Mouse (Mus musculus) hindbrain, embryonic 15.5 days (tissue): ENCODE results near the gene Prpf19. TPM values are rescaled to one million over a fixed set of nuclear protein-coding genes. Genes with fewer than 3 reads are reported as not detected.

Source experiments
- ATAC-seq: fragments of 200-750 bp; cut with Nextera tagmentation; 2 replicates; pipeline ENCODE4 v1.8.0; 2017; ENCODE audit warnings: low read depth, moderate number of reproducible peaks, moderate TSS enrichment; ENCODE audit not compliant: low FRiP score
- H3K27ac ChIP-seq: fragments of 300-500 bp; sonication (generic); replicated peaks from 2 replicates; pipeline ENCODE4 v1.5.1; 2015; ENCODE audit warnings: mild to moderate bottlenecking, inconsistent platforms
- H3K27me3 ChIP-seq: fragments of 300-500 bp; sonication (generic); 2 replicates; pipeline ENCODE4 v1.6.1; 2015; ENCODE audit warnings: control low read depth, inconsistent platforms
- H3K36me3 ChIP-seq: fragments of 300-500 bp; sonication (generic); 2 replicates; pipeline ENCODE4 v1.6.1; 2015; ENCODE audit warnings: control low read depth, inconsistent platforms
- H3K4me1 ChIP-seq: fragments of 300-500 bp; sonication (generic); replicated peaks from 2 replicates; pipeline ENCODE4 v1.6.1; 2015; ENCODE audit warnings: control low read depth, inconsistent platforms
- H3K4me2 ChIP-seq: fragments of 300-500 bp; sonication (generic); 2 replicates; pipeline ENCODE4 v1.6.1; 2015; ENCODE audit warnings: moderate library complexity, mild to moderate bottlenecking, inconsistent platforms
- H3K4me3 ChIP-seq: fragments of 300-500 bp; sonication (generic); 2 replicates; pipeline ENCODE4 v1.5.1; 2015; ENCODE audit warnings: mild to moderate bottlenecking, inconsistent platforms
- H3K9ac ChIP-seq: fragments of 300-500 bp; sonication (generic); 2 replicates; pipeline ENCODE4 v1.6.1; 2015; ENCODE audit warnings: inconsistent platforms
- H3K9me3 ChIP-seq: fragments of 300-500 bp; sonication (generic); 2 replicates; pipeline ENCODE4 v1.6.1; 2016; ENCODE audit warnings: control low read depth, inconsistent platforms
- WGBS: fragments of 180-500 bp; shearing (Covaris S2); methylation state at CpG from one replicate; pipeline ENCODE4 v1.1.7; 2015; 5-methylcytosine and 5-hydroxymethylcytosine counted together
- polyA plus RNA-seq: library from polyadenylated mRNA; unstranded; fragments of >200 nt; fragmentation: Nextera tagmentation; extraction: Ambion mirVana; gene quantifications from 2 replicates; pipeline ENCODE4 v1.2.1, GENCODE M21; 2015

Prpf19 gene
- polyA plus RNA-seq, 1 experiment from 2014 or later = 43.3 TPM

- Histone ChIP-seq H3K27ac (no peak overlapping the region), H3K4me2 (no peak overlapping the region), H3K36me3 (no peaks in the 10 kb centered on the region), H3K9ac (no peak overlapping the region), H3K9me3 (no peaks in the 10 kb centered on the region), H3K4me1 (0 out of 2 replicates have a peak, but pooled peaks cover 4% of the 10 kb centered on the region), H3K4me3 (no peak overlapping the region), H3K27me3 (no peaks in the 10 kb centered on the region)
- WGBS = 82% methylated on average over 3 of the region's 3 CpGs
- ATAC-seq = no peak
Measured at GRCm38 (mm10) chr19:10921058-10921457, 26.0 kb downstream of the Prpf19 start.

- Histone ChIP-seq H3K4me1 (no peaks in the 10 kb centered on the region), H3K4me2 (no peak overlapping the region), H3K9me3 (no peaks in the 10 kb centered on the region), H3K9ac (no peak overlapping the region), H3K27me3 (no peaks in the 10 kb centered on the region), H3K36me3 (no peaks in the 10 kb centered on the region), H3K4me3 (no peak overlapping the region), H3K27ac (no peak overlapping the region)
- WGBS = 69% methylated on average over 4 of the region's 4 CpGs
- no peak for ATAC-seq
Measured at GRCm38 (mm10) chr19:10924220-10924619, 29.2 kb downstream of the Prpf19 start.

- H3K4me3 ChIP-seq = no peak overlapping the region
- H3K27ac ChIP-seq = peak overlapping the region; percentile 39; the same call in 1 of the 2 replicates
- WGBS = 12% methylated on average over 6 of the region's 6 CpGs
- ATAC-seq = peak; percentile 75; the same call in 1 of the 2 replicates
- no peaks in the 10 kb centered on the region for H3K4me1 ChIP-seq
- H3K4me2 ChIP-seq = no peak overlapping the region
- H3K9ac ChIP-seq = no peak overlapping the region
- H3K36me3 ChIP-seq = no peaks in the 10 kb centered on the region
- no peaks in the 10 kb centered on the region for H3K27me3 ChIP-seq
- H3K9me3 ChIP-seq = no peaks in the 10 kb centered on the region
Measured at GRCm38 (mm10) chr19:10926123-10926621, 31.1 kb downstream of the Prpf19 start.

GRCm38 (mm10) chr19:10926666-10927065, 31.6 kb downstream of the Prpf19 start:
- H3K4me2 ChIP-seq = no peak overlapping the region
- no peak overlapping the region for H3K9ac ChIP-seq
- ATAC-seq = no peak
- no peak overlapping the region for H3K4me3 ChIP-seq
- H3K27ac ChIP-seq = peak overlapping the region; percentile 39; the same call in 1 of the 2 replicates
- no peaks in the 10 kb centered on the region for H3K27me3 ChIP-seq
- WGBS = 32% methylated on average over 4 of the region's 4 CpGs
- H3K9me3 ChIP-seq = no peaks in the 10 kb centered on the region
- H3K36me3 ChIP-seq = no peaks in the 10 kb centered on the region
- H3K4me1 ChIP-seq = no peaks in the 10 kb centered on the region

- WGBS = 96% methylated on average over 2 of the region's 2 CpGs
Measured at GRCm38 (mm10) chr19:10930641-10931040, 35.6 kb downstream of the Prpf19 start.

GRCm38 (mm10) chr19:10935029-10935428, 40.0 kb downstream of the Prpf19 start:
- 30% methylated on average over 5 of the region's 5 CpGs for WGBS
- peaks cover 1% of the 10 kb centered on the region; the same call in 1 of the 2 replicates for H3K4me1 ChIP-seq

More at GRCm38 (mm10) chr19:10930641-10931040, 35.6 kb downstream of the Prpf19 start:
- Histone ChIP-seq H3K36me3 (no peaks in the 10 kb centered on the region), H3K27me3 (no peaks in the 10 kb centered on the region), H3K4me1 (no peaks in the 10 kb centered on the region), H3K4me3 (no peak overlapping the region), H3K9me3 (no peaks in the 10 kb centered on the region), H3K9ac (no peak overlapping the region), H3K4me2 (no peak overlapping the region), H3K27ac (no peak overlapping the region)
- ATAC-seq = no peak

GRCm38 (mm10) chr19:10936077-10936476, 41.0 kb downstream of the Prpf19 start:
- WGBS = 90% methylated on average over 5 of the region's 5 CpGs
- no peak overlapping the region for H3K27ac ChIP-seq
- ATAC-seq = no peak

More at GRCm38 (mm10) chr19:10935029-10935428, 40.0 kb downstream of the Prpf19 start:
- Histone ChIP-seq H3K4me2 (no peak overlapping the region), H3K9me3 (no peaks in the 10 kb centered on the region), H3K9ac (no peak overlapping the region), H3K27me3 (no peaks in the 10 kb centered on the region), H3K36me3 (no peaks in the 10 kb centered on the region), H3K4me3 (no peak overlapping the region), H3K27ac (no peak overlapping the region)
- ATAC-seq = no peak

GRCm38 (mm10) chr19:10937110-10937563, 42.1 kb downstream of the Prpf19 start, which contains the start of gene Ptgdr2:
Ptgdr2 (plus strand) TSS chr19:10937160.
- Histone ChIP-seq H3K4me2 (no peak within 1 kb of the TSS), H3K27ac (no peak within 1 kb of the TSS), H3K4me1 (peaks cover 17% of the 10 kb centered on the region), H3K36me3 (peaks cover 3% of the 10 kb centered on the region; the same call in 1 of the 2 replicates), H3K9me3 (no peaks in the 10 kb centered on the region), H3K9ac (no peak within 1 kb of the TSS), H3K27me3 (no peaks in the 10 kb centered on the region), H3K4me3 (no peak within 1 kb of the TSS)
- WGBS = 69% methylated on average over 5 of the region's 5 CpGs
- ATAC-seq = no peak

More at GRCm38 (mm10) chr19:10936077-10936476, 41.0 kb downstream of the Prpf19 start:
- Histone ChIP-seq H3K9ac (no peak overlapping the region), H3K4me2 (no peak overlapping the region), H3K4me1 (peaks cover 11% of the 10 kb centered on the region), H3K36me3 (no peaks in the 10 kb centered on the region), H3K9me3 (no peaks in the 10 kb centered on the region), H3K4me3 (no peak overlapping the region), H3K27me3 (no peaks in the 10 kb centered on the region)

GRCm38 (mm10) chr19:10938771-10939170, 43.7 kb downstream of the Prpf19 start:
- Histone ChIP-seq H3K36me3 (peaks cover 19% of the 10 kb centered on the region), H3K9me3 (no peaks in the 10 kb centered on the region), H3K4me1 (peaks cover 17% of the 10 kb centered on the region), H3K4me3 (no peak overlapping the region), H3K9ac (no peak overlapping the region), H3K27ac (no peak overlapping the region), H3K4me2 (no peak overlapping the region), H3K27me3 (no peaks in the 10 kb centered on the region)
- no peak for ATAC-seq
- 68% methylated on average over 3 of the region's 3 CpGs for WGBS

GRCm38 (mm10) chr19:10940097-10940800, 45.2 kb downstream of the Prpf19 start:
- Histone ChIP-seq H3K27ac (peak overlapping the region; percentile 71), H3K4me1 (peaks cover 17% of the 10 kb centered on the region), H3K9me3 (no peaks in the 10 kb centered on the region), H3K9ac (peak overlapping the region; percentile 49), H3K27me3 (no peaks in the 10 kb centered on the region), H3K4me3 (peak overlapping the region; percentile 35), H3K36me3 (peaks cover 32% of the 10 kb centered on the region), H3K4me2 (peak overlapping the region; percentile 88)
- WGBS = 17% methylated on average over 37 of the region's 37 CpGs
- ATAC-seq = peak; percentile 92

- 1% methylated on average over 40 of the region's 40 CpGs for WGBS
- peak overlapping the region; percentile 35 for H3K4me3 ChIP-seq
- H3K9ac ChIP-seq = peak overlapping the region; percentile 49
- H3K27ac ChIP-seq = peak overlapping the region; percentile 71
- H3K4me1 ChIP-seq = peaks cover 17% of the 10 kb centered on the region
- H3K27me3 ChIP-seq = no peaks in the 10 kb centered on the region
- H3K36me3 ChIP-seq = peaks cover 32% of the 10 kb centered on the region
- peak overlapping the region; percentile 88 for H3K4me2 ChIP-seq
- peak; percentile 82 for ATAC-seq
- no peaks in the 10 kb centered on the region for H3K9me3 ChIP-seq
Measured at GRCm38 (mm10) chr19:10940801-10941457, 45.9 kb downstream of the Prpf19 start.

- H3K9me3 ChIP-seq = no peaks in the 10 kb centered on the region
- H3K4me3 ChIP-seq = no peak overlapping the region
- 87% methylated on average over 3 of the region's 3 CpGs for WGBS
- no peaks in the 10 kb centered on the region for H3K27me3 ChIP-seq
- no peak for ATAC-seq
- H3K36me3 ChIP-seq = peaks cover 32% of the 10 kb centered on the region
- H3K27ac ChIP-seq = no peak overlapping the region
- H3K4me1 ChIP-seq = peaks cover 42% of the 10 kb centered on the region
- no peak overlapping the region for H3K4me2 ChIP-seq
- H3K9ac ChIP-seq = no peak overlapping the region
Measured at GRCm38 (mm10) chr19:10943955-10944354, 48.9 kb downstream of the Prpf19 start.
